Mouse (Mus musculus) inflammation-experienced regulatory T-cells, adult 6 months (primary cell): ENCODE data around the gene Rsf1. TPM values are rescaled to one million over a fixed set of nuclear protein-coding genes. Genes with fewer than 3 reads are reported as not detected.

Source experiments
- ATAC-seq: one replicate; pipeline ENCODE4 v1.8.0; 2017
- polyA plus RNA-seq, 3 experiments: library from polyadenylated mRNA; unstranded; fragments of 100-300 nt; shearing (Covaris generic); gene quantifications; one replicate each; pipeline ENCODE4 v1.2.1; 2017

Rsf1 gene
- 10 to 100 TPM; 22.5 to 31.6 (median 30.1) TPM for polyA plus RNA-seq

DNA sequence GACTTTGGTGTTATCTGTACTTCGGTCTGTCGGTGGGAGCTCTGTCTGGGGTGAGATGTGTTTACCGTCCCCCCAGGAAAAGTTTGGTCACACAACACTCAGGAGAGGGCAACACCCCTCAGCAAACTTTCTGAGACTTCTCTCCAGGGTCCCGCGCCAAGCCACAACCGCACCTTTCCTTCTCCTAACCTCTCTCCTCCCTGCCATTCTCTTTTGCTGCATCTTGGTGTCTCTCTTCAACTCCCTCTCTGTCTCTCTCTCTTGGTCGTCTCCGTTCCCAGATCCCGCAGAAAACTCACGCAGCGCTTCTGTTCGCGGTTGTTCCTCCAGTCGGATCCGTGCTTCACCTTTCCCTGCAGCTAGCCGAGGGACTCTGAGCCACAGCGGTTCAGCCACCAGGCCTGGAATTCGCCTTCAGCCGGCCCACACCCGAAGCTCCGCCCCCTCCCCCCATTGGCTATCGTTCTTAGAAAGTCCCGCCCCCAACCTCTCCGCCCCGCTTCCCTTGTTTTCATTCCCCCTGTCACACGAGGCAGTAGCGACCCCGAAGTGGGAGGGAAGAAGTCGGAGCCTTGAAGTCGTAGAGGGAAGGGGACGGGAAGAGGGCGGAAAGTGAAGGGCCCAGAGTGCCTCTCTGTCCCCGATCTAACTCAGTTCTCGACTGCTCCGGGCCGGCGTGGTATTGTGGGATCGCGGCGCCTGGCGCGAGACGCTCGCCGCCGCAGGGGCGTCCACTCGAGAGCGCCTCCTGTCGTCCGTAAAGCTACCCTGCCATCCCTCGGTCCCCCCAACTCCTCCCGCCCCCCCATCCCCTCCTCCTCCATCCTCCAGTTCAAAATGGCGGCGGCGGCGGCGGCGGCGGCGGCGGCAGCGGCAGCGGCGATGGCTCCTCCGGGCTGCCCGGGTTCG, at the start of gene Rsf1, which contains the start of gene Aamdc:
Rsf1 (plus strand) TSS at position 823 of the 909 bp plus-strand sequence.
Aamdc (minus strand) TSS at position 431 of the 909 bp plus-strand sequence.
- peak; percentile 77 for ATAC-seq

DNA sequence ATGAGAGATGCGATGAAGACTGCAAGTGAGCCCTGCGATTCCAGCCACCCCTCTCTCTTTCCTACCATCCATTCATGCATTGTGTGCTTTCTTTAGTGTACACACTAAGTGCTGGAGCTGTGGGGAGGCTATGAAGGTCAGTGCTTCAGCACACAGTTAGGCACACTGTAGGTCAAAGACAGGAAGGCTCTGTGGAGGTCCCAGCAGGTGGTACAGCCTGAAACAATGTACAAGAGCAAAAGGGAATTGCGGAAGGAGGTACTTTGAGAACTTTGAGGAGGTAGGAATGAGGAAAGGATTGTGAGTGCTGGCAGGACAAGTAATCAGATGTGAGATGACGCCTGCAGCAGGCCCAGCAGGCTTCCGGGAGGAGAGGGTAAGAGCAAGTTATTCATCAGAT, 44.2 kb upstream of the Rsf1 start:
- ATAC-seq = no peak

DNA sequence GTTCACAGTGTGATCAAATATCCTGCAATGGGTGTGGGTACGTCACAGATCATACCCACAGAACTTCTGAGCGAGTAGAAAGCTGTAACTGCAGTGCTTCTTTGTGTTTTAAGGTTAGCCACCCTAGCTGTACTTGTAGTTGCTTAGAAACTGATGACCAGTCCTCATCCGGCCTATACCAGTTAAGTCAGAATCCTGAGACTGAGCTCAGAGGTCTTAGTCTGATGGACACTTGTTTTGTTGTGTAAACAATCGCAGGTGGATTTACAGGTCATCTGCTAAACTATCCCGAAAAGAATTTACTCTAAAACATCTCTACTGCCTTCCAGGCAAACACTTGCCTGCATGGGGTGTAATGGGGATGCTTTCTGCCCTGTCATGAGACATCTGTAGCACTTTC, 43.1 kb upstream of the Rsf1 start:
- no peak for ATAC-seq

DNA sequence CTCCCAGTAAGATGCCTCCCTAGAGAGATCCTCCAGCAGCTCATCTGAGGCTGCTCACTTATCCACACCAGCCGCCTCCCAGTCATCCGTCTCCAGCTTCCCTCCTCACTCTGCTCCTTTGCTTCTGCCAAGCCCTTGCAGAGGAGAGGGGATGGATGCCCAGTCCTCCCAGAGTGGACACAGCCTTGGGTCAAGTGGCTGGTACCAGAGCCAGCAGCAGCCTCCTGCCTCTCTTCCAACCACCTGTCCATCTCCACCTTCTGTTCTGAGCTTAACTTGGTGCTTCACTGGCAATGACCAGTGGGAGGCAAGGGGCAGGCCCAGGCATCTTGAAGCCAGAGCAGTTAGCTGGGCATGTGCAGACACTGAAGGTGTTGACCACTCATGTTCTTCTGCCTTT, 33.2 kb upstream of the Rsf1 start:
- ATAC-seq = no peak

DNA sequence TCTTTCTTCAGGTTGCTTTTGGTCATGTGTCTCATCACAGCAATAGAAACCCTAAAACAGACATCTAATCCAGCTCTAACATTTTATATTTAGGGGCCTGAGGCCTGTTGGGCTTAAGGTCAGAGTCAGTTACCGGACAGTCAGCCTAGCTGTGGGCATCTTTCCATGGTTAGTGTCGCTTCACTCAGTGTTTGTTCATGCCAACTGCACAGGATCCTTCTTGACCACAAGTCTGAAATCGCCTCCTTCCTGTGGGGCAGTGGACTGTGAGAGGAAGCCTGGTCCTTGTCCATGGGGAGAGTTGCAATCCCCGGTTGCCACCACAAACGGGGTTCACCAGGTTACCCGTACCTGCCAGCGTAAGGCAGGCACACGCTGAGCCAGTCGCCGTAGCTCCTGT, 30.4 kb upstream of the Rsf1 start:
- ATAC-seq = no peak

DNA sequence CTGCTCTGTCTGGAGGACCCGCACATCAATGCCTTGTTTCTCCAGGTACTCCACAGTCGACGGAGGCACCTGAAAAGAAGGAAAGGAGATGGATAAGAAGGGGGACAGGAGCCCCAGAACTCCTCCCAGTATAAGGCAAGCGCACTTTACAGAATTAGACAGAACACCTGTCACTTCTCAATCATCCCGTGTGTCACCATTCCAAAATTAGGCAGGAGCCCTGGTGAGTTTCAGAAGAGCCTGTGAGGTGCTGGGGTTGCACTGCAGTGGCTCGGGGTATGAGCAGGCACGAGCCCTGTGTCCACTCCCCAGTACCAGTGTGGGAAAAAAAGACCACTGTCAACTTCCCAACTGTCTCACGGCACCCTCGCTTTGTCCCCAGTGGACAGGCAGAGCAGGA, 29.0 kb upstream of the Rsf1 start:
- ATAC-seq = no peak

DNA sequence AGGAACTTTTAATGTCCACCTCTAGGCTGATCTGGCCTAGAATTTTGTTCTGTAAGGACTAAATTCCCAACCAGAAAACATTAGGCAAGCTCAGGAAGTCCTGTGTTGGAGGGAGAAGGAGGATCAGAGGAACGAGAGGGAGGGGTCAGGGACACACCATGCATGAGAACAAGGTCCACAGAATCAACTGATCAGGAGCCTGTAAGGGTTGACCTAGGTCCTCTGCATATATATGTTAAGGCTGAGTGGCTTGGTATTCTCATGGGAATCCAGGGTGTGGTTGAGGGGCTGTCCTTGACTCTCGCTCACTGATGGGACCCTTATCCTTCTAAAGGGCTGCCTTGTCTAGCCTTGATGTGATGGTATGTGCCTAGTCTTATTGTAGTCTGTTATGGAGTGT, 16.1 kb upstream of the Rsf1 start:
- ATAC-seq = no peak

DNA sequence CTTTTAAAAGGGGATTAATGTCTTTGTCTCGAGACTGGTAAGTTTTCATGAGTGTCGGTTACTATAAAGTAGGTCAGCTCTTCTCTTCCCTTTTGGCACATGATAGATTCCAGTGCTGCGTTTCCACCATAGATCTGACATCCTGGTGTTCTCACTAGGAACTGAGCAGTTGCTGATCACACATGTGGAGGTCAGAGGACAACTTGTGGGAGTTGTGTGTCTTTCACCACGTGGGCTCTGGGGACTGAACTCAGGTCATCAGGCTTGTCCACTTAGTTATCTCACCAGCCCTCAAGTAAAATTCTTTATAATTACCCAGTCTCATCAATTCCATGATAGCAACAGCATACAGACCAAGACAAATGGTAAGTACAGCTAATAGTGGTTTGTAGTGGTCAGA, 10.3 kb upstream of the Rsf1 start:
- no peak for ATAC-seq

DNA sequence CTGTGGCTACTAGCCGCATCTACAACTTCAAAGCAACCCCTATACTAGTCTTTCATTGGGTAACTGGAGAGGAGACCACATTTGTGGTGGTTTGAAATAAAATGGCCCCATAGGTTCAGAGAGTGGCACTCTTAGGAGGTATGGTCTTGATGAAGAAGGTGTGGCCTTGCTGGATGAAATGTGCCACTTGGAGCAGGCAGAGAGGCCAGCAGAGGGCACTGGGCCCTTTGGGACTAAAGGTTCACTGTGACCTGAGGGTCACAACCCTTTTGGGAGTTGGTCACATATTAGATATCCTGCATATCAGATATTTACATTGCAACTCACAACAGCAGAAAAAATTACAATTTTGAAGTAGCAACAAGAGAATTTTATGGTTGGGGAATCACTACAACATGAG, 9.3 kb upstream of the Rsf1 start:
- ATAC-seq = no peak

DNA sequence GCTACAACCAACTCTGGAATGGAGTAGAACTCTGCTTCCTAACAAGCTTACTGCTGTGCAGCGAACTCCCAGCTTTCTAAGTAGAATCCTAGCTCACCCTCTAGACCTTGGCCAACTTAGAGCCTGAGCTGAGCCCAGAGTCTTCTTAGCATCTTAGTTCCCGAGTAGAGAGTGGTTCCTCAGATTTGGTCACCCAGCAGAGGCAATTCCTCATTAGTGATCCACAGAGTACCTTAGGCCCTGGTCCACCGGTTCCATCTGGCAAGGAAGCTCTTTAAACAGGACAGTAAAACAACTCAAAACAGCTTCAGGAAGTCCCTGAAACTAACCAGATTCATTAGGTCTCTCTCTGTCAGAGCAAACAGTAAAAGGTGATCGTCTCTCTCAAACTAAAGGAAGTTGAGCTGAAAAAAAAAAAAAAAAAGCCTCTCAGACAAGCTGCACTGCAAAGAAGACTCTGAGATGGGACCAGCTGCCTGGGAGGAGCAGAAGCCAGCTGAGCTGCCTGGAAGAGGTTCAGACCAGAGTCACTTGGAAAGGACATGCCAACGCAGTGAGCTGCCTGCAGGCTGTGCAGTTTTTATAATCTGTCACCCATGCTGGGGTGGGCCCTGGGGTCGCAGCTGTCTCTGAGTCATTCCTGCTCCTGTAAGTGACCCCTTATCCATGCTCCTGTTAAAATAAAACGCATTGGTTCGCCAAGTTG, 1.2 kb upstream of the Rsf1 start:
- no peak for ATAC-seq

DNA sequence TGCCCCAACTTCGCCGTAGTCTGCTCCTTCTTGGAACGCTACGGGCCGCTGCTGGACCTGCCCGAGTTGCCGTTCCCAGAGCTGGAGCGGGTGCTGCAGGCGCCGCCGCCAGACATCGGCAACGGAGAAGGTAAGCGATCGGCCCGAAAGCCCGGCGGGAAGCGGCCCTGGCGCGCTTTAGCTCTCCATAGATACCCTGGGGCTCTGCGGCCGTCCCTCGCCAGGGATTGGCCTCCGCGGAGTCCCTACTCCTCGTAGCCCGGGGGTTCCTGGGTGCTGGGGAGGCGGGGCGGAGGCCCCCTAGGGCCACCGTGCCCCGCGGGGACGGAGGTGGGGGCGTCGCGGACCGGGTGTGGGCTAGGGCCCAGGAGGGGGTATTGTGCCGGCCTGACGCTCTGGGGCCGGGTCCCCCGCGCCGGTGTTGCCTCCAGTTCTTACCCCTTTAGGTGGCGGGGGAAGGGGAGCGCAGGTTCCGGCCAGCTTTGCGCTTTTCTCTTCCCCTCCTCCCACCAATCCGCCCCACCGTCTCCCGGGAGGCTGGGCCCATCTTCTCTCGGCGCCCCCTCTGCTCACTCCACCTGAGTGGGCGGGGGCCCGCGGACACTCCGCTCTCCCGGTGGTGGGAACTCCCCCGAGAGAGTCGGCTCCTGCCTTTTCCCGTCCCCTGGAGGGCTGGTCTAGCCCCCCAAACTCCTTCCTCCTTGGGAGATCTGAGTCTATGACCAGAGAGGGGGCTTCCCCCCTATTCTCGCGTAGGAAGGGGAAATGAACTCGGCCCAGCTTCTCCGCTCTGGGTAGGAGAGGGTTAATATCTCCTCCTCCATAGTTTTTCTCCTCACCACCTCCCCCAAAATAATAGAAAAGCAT, 520 bp downstream of the Rsf1 start:
- peak; percentile 7 for ATAC-seq

DNA sequence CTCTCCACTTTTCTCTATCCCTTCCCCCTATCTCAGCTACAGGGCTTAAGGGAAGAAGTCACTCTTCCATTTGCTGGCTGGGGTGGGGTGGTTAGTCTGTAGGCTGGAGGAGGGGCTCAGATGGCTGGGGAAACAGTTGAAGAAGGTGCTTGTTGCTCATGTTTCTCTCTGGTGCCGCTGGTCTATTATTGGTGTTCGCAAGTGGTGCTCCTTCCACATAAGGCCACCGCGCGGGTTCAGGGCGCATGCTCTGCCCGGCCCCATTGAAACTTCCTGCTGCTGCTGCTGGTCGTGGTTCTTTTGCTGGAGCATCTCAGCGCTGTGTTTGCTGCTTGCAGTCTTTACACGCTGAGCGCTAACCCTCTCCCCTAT, 1.1 kb downstream of the Rsf1 start:
- ATAC-seq = peak; percentile 77

DNA sequence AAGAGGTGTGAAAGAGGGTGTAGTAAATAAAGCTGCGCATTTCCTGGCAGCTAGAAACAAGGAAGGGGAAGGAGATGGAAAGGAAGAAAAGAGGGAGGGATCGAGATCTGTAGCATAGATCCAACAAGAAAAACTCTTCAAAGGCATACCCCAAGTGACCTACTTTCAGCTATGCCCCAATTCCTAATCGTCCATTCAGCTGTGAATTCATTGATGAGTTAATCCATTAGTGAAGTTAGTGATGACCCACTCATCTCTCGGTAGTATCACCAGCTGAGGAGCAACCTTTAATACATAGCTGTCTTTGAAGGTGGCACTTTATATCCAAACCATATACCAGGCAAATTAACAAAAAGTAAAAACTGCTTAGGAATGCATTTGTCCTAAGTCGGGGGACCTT, 8.8 kb downstream of the Rsf1 start:
- ATAC-seq = no peak

DNA sequence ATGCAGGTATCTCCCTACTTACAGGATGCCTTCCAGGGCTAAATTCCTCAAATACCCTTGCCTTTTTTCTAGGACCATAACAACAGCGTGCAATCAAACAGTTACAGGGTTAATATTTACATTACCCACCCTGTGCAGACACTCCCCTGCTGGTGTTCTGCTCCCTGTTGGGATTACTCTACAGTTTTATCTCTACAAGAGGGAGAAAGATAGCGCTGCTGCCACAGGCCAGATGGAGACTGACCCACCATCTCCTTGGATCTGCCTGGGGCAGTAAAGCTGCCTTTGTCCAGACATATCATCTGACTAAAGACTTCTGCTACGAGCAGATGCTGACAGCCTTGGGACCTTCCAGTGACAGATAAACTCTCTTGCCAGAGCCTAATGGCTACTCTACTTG, 10.8 kb downstream of the Rsf1 start:
- no peak for ATAC-seq

DNA sequence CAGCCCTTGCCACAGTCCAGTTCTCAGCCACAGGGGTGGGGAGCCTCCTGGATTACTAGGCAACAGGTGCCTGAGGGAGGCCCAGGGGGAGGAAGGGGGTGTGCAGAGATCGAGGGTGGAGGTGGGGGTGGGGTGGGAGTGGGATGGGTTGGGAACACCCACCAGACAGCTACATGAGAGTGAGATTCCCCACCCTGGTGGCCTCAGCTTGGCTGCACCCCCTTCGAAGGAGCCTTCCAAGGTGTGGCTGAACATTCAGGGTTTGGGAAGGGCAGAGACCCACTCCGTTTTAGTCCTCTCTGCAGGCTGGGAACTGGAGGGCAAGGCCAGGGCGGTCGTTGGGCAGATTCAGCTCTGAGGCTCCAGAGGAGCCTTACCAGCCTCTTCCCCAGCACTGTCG, 11.6 kb downstream of the Rsf1 start:
- no peak for ATAC-seq

DNA sequence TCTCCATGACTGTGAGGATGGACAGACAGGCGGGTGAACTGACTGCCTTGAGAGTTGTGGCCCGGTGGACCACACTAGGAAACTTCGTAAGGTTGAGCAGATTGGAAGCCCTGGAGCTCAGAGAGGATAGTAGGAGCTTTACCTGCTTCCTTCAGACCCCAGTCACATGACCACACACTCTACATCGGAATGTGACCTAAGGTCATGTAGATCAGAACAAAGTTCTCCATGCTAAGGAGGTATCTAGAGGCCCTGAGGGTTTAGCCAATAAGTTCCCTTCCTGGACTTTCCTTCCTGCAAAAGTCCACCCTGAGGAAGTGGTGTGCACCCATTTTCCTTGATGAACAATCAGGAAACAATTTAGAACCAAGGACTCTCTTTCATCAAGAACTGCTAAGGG, 12.7 kb downstream of the Rsf1 start:
- ATAC-seq = no peak

DNA sequence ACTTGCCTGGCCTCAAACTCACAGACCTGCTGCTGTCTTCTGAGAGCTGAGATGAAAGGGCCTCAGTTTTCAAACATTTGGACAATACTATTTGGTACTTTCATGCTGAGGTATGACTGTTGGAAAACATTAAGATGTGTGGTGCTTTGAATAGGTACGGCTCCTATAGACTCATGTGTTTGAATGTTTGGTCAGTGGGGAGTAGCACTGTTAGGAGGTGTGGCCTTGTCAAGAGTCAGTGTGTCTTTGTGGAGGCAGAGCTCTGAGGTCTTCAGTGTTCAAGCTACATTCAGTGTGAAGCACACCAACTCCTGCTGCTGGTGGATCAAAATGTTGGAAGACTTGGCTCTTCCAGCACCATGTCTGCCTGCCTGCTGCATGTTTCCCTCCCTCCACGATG, 13.8 kb downstream of the Rsf1 start:
- ATAC-seq = no peak

DNA sequence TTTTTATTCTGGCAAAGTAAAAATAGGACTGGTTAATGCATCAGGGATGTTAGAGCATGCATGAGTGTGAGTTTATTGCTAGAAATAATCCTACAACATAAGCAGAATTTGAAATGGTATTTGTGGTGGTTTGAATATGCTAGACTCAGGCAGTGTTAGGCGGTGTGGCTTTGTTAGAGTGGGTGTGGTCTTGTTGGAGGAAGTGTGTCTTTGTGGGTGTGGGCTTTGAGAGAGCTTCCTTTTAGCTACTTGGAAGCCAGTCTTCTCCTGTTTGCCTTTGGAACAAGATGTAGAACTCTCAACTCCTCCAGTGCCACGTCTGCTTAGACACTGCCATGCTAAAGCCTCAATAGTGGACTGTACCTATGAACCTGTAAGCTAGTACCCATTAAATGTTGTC, 18.9 kb downstream of the Rsf1 start:
- peak; percentile 58 for ATAC-seq

DNA sequence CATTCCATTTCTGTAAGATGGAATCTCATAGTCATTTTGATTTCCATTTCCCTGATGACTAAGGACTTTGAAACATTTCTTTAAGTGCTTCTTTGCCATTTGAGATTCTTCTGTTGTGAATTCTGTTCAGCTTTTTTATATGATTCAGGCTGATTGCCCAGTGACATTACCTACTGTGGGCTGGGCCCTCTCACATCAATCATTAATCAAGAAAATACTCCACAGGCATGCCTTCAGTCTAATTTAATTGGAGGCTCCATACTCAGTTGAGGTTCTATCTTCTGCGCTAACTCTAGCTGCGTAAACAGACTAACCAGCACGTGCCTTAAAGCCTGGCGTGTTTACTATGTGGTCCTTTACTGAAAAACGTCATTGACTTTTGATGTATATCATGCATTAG, 41.7 kb downstream of the Rsf1 start:
- ATAC-seq = no peak

DNA sequence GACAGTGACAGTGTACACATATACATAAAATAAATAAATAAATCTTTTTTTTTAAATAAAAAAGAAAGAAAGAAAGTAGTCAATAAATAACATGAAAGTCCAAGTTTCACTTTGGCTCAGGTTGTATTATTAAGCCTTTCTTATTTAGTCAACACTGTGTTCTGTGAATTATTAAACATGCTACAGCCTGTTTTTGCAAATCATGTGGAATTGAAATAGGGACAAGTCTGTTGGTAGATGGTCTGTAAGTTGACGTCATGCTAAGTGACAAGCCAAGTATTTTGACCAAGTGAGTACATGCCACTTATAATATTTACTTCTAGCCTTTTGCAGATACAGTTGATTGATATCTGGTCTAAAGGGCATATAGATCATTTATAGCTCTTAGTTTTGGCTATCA, 43.0 kb downstream of the Rsf1 start:
- ATAC-seq = no peak

DNA sequence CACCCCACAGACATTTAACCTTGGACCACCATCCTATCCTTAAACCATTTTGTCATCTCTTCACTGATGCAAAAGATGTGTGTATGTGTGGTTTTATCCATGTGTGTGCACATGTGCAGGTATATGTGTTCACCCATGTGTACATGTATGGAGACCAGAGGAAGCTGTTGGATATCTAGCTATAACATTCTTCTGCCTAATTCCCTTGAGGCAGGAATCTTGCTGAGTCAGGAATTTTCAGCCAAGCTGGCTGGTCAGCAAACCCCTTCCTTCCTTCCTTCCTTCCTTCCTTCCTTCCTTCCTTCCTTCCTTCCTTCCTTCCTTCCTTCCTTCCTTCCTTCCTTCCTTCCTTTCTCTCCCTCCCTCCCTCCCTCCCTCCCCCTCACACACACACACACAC, 43.7 kb downstream of the Rsf1 start:
- no peak for ATAC-seq

DNA sequence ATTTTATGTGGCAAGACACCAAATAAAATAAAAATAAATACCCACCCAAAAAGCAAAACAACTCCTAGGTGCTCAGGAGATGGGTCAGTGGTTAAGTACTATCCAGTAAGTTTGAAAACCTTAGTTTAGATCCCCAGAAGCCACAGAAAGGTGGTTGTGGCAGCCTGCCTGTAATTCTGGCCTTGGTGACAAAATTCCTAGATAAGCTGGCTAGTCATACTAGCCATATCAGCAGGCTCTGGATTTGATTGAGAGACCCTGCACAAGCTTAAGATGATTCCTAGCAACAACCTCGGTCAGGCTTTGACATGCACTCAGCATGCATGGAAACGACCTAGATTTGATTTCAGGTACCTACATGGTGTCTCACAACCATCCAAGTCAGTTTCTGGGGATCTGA, 49.7 kb downstream of the Rsf1 start:
- no peak for ATAC-seq

DNA sequence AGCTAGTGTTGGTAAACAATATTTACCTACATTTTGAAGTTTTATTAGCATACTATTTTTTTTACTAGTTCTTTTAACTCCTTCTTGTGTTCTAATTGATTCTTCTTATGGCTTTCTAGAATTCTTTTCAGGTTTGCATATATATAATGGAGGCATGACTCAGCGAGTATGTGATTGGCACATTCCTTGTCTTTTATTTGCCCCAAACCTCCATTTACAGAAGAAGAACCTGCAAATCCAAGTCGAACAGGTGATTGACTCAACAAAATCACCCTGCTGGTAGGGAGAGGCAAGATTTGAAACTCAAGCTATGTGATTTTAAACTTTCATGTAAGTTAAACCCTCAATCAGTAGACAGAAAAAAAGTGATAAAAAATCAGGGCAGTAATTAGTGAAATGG, 51.6 kb downstream of the Rsf1 start:
- ATAC-seq = no peak
